Mouse (Mus musculus) neural tube, embryonic 15.5 days (tissue): Measurements from ENCODE around the gene Gin1. TPM values are rescaled to one million over a fixed set of nuclear protein-coding genes. Genes with fewer than 3 reads are reported as not detected.

Source experiments
- ATAC-seq: fragments of 200-750 bp; cut with Nextera tagmentation; 2 replicates; pipeline ENCODE4 v1.8.0; 2017; ENCODE audit warnings: mild to moderate bottlenecking, moderate TSS enrichment, moderate library complexity; ENCODE audit not compliant: low FRiP score
- H3K27ac ChIP-seq: fragments of 300-500 bp; sonication (generic); replicated peaks from 2 replicates; pipeline ENCODE4 v1.5.1; 2015; ENCODE audit warnings: mild to moderate bottlenecking, inconsistent platforms
- H3K27me3 ChIP-seq: fragments of 300-500 bp; sonication (generic); replicated peaks from 2 replicates; pipeline ENCODE4 v1.6.1; 2015; ENCODE audit warnings: inconsistent platforms
- H3K36me3 ChIP-seq: fragments of 300-500 bp; sonication (generic); 2 replicates; pipeline ENCODE4 v1.6.1; 2015; ENCODE audit warnings: inconsistent platforms
- H3K4me1 ChIP-seq: fragments of 300-500 bp; sonication (generic); 2 replicates; pipeline ENCODE4 v1.6.1; 2015; ENCODE audit warnings: inconsistent platforms
- H3K4me2 ChIP-seq: fragments of 300-500 bp; sonication (generic); 2 replicates; pipeline ENCODE4 v1.6.1; 2015; ENCODE audit warnings: inconsistent platforms, mild to moderate bottlenecking, moderate library complexity
- H3K4me3 ChIP-seq: fragments of 300-500 bp; sonication (generic); replicated peaks from 2 replicates; pipeline ENCODE4 v1.5.1; 2015; ENCODE audit warnings: mild to moderate bottlenecking, inconsistent platforms
- H3K9ac ChIP-seq: fragments of 300-500 bp; sonication (generic); replicated peaks from 2 replicates; pipeline ENCODE4 v1.6.1; 2015; ENCODE audit warnings: mild to moderate bottlenecking, inconsistent platforms
- H3K9me3 ChIP-seq: fragments of 300-500 bp; sonication (generic); replicated peaks from 2 replicates; pipeline ENCODE4 v1.6.1; 2016; ENCODE audit warnings: inconsistent platforms
- WGBS: fragments of 180-500 bp; shearing (Covaris S2); methylation state at CpG from one replicate; pipeline ENCODE4 v1.1.7; 2015; ENCODE audit warnings: mixed read lengths; 5-methylcytosine and 5-hydroxymethylcytosine counted together
- polyA plus RNA-seq: library from polyadenylated mRNA; unstranded; fragments of >200 nt; fragmentation: Nextera tagmentation; extraction: Ambion mirVana; gene quantifications from 2 replicates; pipeline ENCODE4 v1.2.1, GENCODE M21; 2015

The Gin1 gene
- polyA plus RNA-seq, 1 experiment from 2014 or later: 16.8 TPM

DNA sequence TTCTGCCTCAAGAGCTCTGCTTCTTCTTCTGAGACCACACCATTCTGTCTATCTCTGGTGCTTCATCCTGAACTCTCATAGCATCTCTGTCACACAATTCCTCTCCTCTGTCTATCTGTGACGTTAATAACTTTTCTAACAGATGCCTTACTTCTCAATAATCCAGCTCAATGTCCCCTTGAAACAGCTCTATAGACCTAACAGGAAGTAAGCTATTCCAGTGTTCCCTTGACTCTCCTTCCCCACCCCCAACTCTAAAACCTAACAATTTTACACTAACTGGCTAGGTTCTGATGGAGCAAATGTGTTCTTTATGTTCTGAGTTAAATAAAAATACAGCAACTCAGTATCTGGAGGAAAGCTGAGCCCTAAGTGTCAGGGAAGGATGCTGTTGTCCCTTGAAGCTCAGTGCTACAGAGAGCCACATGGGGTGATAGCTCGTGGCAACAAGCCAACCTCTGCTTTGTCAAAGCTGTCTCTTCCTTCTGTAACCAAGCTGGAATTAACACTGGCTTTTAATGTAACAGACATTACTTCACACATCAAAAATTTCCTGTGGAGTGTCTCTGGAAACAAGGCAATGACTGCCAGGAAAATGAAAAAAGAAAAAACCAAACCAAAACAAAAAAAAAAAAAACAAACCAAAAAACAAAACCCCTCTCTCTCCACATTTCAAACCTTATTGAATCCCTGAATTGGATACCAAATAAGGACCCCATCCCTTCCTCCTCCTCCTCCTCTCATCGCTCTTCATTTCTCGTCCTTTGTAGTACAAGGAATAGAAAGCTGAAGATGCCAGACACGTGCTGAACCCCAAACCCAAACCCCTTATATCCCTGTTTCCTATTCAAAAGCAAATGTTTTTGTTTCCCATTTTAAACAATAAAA is 63.7 kb downstream of the Gin1 start:
- no peak overlapping the region for H3K4me3 ChIP-seq
- no peaks in the 10 kb centered on the region for H3K4me1 ChIP-seq
- 59% methylated on average over 5 of the region's 5 CpGs for WGBS
- peak; percentile 63; the same call in 1 of the 2 replicates for ATAC-seq
- H3K9me3 ChIP-seq: no peaks in the 10 kb centered on the region
- no peak overlapping the region for H3K4me2 ChIP-seq
- H3K27me3 ChIP-seq: no peaks in the 10 kb centered on the region
- 0 out of 2 replicates have a peak overlapping the region, but pooled peaks have one; percentile 33 for H3K27ac ChIP-seq
- 0 out of 2 replicates have a peak, but pooled peaks cover 5% of the 10 kb centered on the region for H3K36me3 ChIP-seq
- no peak overlapping the region for H3K9ac ChIP-seq

DNA sequence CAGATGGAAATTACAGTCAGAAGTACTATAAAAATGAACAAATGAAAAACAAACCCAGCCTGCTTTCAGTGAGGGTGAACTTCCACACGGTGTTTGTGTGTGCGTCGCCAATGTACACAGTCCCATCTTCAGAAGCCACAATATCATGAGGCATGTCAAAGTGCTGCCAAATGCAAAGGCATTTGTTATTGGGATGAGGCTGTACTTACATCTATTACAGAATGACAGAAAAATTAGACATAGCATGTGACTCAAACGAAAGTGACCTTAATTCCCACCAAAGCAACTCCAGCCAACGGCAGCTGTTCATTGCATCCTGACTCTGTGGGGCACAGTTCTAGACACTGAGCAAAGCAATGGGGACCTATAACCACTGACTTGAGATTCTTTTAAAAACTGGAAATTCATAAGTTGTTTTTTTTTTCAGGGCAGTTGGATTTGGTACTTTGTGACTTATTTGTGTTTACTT is 64.4 kb downstream of the Gin1 start:
- WGBS: 72% methylated on average over 5 of the region's 5 CpGs
- Histone ChIP-seq H3K27me3 (no peaks in the 10 kb centered on the region), H3K27ac (no peak overlapping the region), H3K9me3 (no peaks in the 10 kb centered on the region), H3K36me3 (0 out of 2 replicates have a peak, but pooled peaks cover 5% of the 10 kb centered on the region), H3K4me1 (no peaks in the 10 kb centered on the region), H3K4me2 (no peak overlapping the region), H3K9ac (no peak overlapping the region), H3K4me3 (no peak overlapping the region)
- no peak for ATAC-seq

Other genes starting within 250 kb of the Gin1 start
- 53.4 and 63.0 TPM in 2 replicates for gene D1Ertd622e, start 108.1 kb upstream of the Gin1 start, polyA plus RNA-seq
- gene Ppip5k2, start 239 bp downstream of the Gin1 start, polyA plus RNA-seq: 46.2 and 51.2 TPM in 2 replicates